Mouse (Mus musculus): ENCODE measurements around the gene Vamp2. TPM values are rescaled to one million over a fixed set of nuclear protein-coding genes. Genes with fewer than 3 reads are reported as not detected.
A peak's percentile ranks its signal among the peaks of the same experiment; 100 is the strongest.

The Vamp2 gene
- total and polyA plus RNA-seq, 3 experiments = 5.8 to 104 (median 31.8) TPM

DNA sequence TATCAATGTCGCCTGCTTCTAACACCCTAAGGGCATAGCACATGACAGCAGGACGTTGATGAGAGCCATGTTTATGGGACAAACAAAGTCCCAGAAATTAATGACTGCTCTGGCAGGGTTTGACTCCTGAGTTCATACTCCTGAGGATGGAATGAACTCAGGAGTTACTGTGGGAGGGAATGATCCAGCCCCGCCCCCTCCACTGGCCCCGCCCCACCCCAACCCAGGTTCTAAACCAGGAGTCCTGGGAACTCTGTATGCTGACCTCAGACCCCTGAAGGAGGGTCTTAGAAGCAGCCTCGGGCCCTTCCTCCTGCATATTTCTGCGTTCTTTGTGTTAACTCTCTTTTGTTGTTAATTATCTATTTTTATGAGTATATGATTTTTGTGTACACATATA is 2.7 kb upstream of the Vamp2 start:
- DNase-seq (ENCODE audit: low spot score) = no peak
- ATAC-seq (ENCODE audit: extremely low read depth, insufficient number of reproducible peaks, low FRiP score, poor library complexity, severe bottlenecking) = no peak
- no peaks in the 10 kb centered on the region for H3K9me3 ChIP-seq (replicated peaks)
- H3K27me3 ChIP-seq (ENCODE audit: insufficient read depth, low read length) = peaks cover 13% of the 10 kb centered on the region
- peaks cover 15% of the 10 kb centered on the region for H3K36me3 ChIP-seq (replicated peaks)
- H3K4me1 ChIP-seq (ENCODE audit: insufficient read depth, low read depth, low read length) = peaks cover 41% of the 10 kb centered on the region
- TF ChIP-seq TAL1 (conservative IDR thresholded peaks at IDR 0.05; ENCODE audit: low read depth, low read length) (no peak), CTCF (IDR thresholded peaks at IDR 0.05; ENCODE audit: low read depth, low read length) (no peak), GATA1 (IDR thresholded peaks at IDR 0.05; ENCODE audit: borderline replicate concordance, low read length) (no peak), POLR2AphosphoS5 (IDR thresholded peaks at IDR 0.05; ENCODE audit: insufficient replicate concordance, low read depth, low read length) (no peak), GATA2 (IDR thresholded peaks at IDR 0.05; ENCODE audit: borderline replicate concordance, low read depth, low read length) (no peak)
- H3K4me3 ChIP-seq (ENCODE audit: low read depth, low read length) = no peak overlapping the region

DNA sequence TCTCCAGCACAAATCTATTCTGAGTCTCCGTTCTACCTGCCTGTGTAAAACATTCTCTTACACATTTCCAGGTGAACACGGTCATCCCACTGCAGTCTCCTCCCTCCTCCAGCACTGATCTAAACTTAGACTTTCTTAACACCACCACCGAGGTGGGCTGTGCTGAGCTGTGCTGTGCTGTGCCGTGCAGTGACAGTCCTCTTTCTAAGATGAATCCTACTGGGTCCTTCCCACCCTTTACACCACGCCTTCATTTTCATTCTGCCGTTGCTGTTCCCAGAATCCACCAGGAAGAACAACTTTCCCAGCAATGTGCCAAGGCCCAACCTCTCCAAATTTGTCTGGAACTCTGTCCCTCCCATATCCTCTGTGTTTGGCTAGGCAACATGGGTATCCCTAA is 1.9 kb upstream of the Vamp2 start:
- Histone ChIP-seq H3K4me1 (ENCODE audit: insufficient read depth, low read depth, low read length) (peaks cover 46% of the 10 kb centered on the region), H3K4me3 (ENCODE audit: low read depth, low read length) (no peak overlapping the region), H3K27me3 (ENCODE audit: insufficient read depth, low read length) (peaks cover 11% of the 10 kb centered on the region), H3K9me3 (replicated peaks) (no peaks in the 10 kb centered on the region), H3K36me3 (replicated peaks) (peaks cover 23% of the 10 kb centered on the region)
- ATAC-seq (ENCODE audit: extremely low read depth, insufficient number of reproducible peaks, low FRiP score, poor library complexity, severe bottlenecking) (no peak), DNase-seq (ENCODE audit: low spot score) (no peak)
- no peak for TF ChIP-seq GATA2 (IDR thresholded peaks at IDR 0.05; ENCODE audit: borderline replicate concordance, low read depth, low read length)
- TF ChIP-seq GATA1 (IDR thresholded peaks at IDR 0.05; ENCODE audit: borderline replicate concordance, low read length) = no peak
- TF ChIP-seq TAL1 (conservative IDR thresholded peaks at IDR 0.05; ENCODE audit: low read depth, low read length) = no peak
- no peak for TF ChIP-seq CTCF (IDR thresholded peaks at IDR 0.05; ENCODE audit: low read depth, low read length)
- TF ChIP-seq POLR2AphosphoS5 (IDR thresholded peaks at IDR 0.05; ENCODE audit: insufficient replicate concordance, low read depth, low read length) = no peak

DNA sequence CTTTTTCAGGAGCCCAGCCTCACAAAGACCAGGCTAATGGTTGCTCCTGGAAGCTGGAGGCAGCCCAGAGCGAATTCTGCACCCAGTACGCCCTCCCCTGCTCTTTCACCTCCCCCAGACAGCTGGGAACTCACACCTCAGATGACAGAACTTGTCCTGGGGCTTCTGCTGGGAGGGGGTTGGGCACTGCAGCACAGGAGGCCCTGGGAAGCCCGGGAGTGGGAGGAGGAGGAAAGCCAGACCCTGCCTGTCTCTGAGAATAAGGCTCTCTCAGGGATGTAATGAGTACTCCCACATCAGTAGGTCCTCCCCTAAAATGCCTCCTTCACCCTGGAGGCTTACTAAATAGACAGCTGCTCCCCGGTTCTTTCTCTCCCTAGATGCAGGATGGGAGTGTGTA is 1.2 kb upstream of the Vamp2 start:
- Histone ChIP-seq H3K9me3 (replicated peaks) (no peaks in the 10 kb centered on the region), H3K4me3 (ENCODE audit: low read depth, low read length) (no peak overlapping the region), H3K27me3 (ENCODE audit: insufficient read depth, low read length) (peaks cover 6% of the 10 kb centered on the region; the same call in 1 of the 2 replicates), H3K36me3 (replicated peaks) (peaks cover 30% of the 10 kb centered on the region), H3K4me1 (ENCODE audit: insufficient read depth, low read depth, low read length) (peaks cover 52% of the 10 kb centered on the region)
- TF ChIP-seq GATA1 (IDR thresholded peaks at IDR 0.05; ENCODE audit: borderline replicate concordance, low read length) (no peak), POLR2AphosphoS5 (IDR thresholded peaks at IDR 0.05; ENCODE audit: insufficient replicate concordance, low read depth, low read length) (no peak), TAL1 (conservative IDR thresholded peaks at IDR 0.05; ENCODE audit: low read depth, low read length) (no peak), CTCF (IDR thresholded peaks at IDR 0.05; ENCODE audit: low read depth, low read length) (no peak), GATA2 (IDR thresholded peaks at IDR 0.05; ENCODE audit: borderline replicate concordance, low read depth, low read length) (no peak)
- DNase-seq (ENCODE audit: low spot score) (no peak), ATAC-seq (ENCODE audit: extremely low read depth, insufficient number of reproducible peaks, low FRiP score, poor library complexity, severe bottlenecking) (no peak)

DNA sequence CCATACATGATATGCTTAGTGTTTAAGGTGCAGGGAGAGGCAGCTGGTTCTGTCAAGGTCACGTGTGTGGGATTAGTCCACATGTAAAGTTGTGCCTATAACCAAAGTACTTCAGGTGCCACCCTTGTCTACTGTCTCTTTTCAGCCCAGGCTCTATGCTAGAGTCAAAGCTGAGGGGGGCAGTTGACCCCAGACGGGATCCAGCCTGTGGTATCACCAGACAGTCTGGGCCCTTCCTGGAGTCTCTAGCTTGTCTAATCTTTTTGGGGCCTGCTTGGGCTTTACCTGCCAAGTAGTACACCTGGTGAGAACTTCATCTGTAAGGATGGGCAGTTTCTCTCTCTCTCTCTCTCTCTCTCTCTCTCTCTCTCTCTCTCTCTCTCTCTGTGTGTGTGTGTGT is 693 bp upstream of the Vamp2 start:
- Histone ChIP-seq H3K4me3 (ENCODE audit: low read depth, low read length) (peak overlapping the region; percentile 95; the same call in 1 of the 2 replicates), H3K4me1 (ENCODE audit: insufficient read depth, low read depth, low read length) (peaks cover 55% of the 10 kb centered on the region), H3K36me3 (replicated peaks) (peaks cover 35% of the 10 kb centered on the region), H3K27me3 (ENCODE audit: insufficient read depth, low read length) (peaks cover 6% of the 10 kb centered on the region; the same call in 1 of the 2 replicates), H3K9me3 (replicated peaks) (no peaks in the 10 kb centered on the region)
- TF ChIP-seq GATA2 (IDR thresholded peaks at IDR 0.05; ENCODE audit: borderline replicate concordance, low read depth, low read length) = no peak
- no peak for TF ChIP-seq CTCF (IDR thresholded peaks at IDR 0.05; ENCODE audit: low read depth, low read length)
- no peak for TF ChIP-seq POLR2AphosphoS5 (IDR thresholded peaks at IDR 0.05; ENCODE audit: insufficient replicate concordance, low read depth, low read length)
- no peak for TF ChIP-seq GATA1 (IDR thresholded peaks at IDR 0.05; ENCODE audit: borderline replicate concordance, low read length)
- TF ChIP-seq TAL1 (conservative IDR thresholded peaks at IDR 0.05; ENCODE audit: low read depth, low read length) = no peak
- ATAC-seq (ENCODE audit: extremely low read depth, insufficient number of reproducible peaks, low FRiP score, poor library complexity, severe bottlenecking) = no peak
- DNase-seq (ENCODE audit: low spot score) = no peak

DNA sequence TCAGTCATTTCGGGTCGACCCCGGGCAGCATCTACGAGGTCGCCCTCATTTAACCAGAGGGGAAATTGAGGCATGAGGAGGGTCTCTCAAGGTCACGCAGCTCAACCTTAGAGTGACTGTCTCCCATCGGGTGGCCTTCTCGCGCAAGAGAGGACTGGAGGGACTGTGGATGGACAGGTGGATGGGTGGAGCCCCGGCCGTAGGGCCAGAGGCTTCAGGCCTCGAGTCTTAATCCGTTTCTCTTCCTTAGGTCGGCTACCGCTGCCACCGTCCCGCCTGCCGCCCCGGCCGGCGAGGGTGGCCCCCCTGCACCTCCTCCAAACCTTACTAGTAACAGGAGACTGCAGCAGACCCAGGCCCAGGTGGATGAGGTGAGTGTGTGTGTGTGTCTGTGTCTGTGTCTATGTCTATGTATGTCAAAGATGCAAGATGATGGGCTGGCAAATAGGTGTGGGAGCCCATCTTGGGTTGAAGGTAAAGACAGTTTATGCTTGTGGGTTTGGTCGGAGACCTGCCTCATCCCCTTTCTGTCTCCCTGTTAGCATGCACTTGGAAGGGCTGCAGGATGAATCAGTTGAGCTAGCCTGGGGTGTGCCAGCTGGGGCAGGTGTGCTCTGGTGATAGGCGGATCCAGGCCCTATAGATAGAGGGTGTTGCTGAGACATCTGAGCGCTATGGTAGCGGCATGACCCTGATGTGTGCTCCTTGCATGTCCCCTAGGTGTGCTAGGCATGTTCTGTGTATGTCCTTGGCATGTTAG is 746 bp downstream of the Vamp2 start:
- no peak for DNase-seq (ENCODE audit: low spot score)
- H3K27me3 ChIP-seq (ENCODE audit: insufficient read depth, low read length) = 0 out of 2 replicates have a peak, but pooled peaks cover 4% of the 10 kb centered on the region
- H3K36me3 ChIP-seq (replicated peaks) = peaks cover 39% of the 10 kb centered on the region
- ATAC-seq (ENCODE audit: extremely low read depth, insufficient number of reproducible peaks, low FRiP score, poor library complexity, severe bottlenecking) = no peak
- no peak for TF ChIP-seq CTCF (IDR thresholded peaks at IDR 0.05; ENCODE audit: low read depth, low read length)
- TF ChIP-seq TAL1 (conservative IDR thresholded peaks at IDR 0.05; ENCODE audit: low read depth, low read length) = no peak
- no peak for TF ChIP-seq GATA1 (IDR thresholded peaks at IDR 0.05; ENCODE audit: borderline replicate concordance, low read length)
- no peak for TF ChIP-seq GATA2 (IDR thresholded peaks at IDR 0.05; ENCODE audit: borderline replicate concordance, low read depth, low read length)
- TF ChIP-seq POLR2AphosphoS5 (IDR thresholded peaks at IDR 0.05; ENCODE audit: insufficient replicate concordance, low read depth, low read length) = no peak
- peaks cover 62% of the 10 kb centered on the region for H3K4me1 ChIP-seq (ENCODE audit: insufficient read depth, low read depth, low read length)
- no peaks in the 10 kb centered on the region for H3K9me3 ChIP-seq (replicated peaks)
- peak overlapping the region; percentile 95 for H3K4me3 ChIP-seq (ENCODE audit: low read depth, low read length)

DNA sequence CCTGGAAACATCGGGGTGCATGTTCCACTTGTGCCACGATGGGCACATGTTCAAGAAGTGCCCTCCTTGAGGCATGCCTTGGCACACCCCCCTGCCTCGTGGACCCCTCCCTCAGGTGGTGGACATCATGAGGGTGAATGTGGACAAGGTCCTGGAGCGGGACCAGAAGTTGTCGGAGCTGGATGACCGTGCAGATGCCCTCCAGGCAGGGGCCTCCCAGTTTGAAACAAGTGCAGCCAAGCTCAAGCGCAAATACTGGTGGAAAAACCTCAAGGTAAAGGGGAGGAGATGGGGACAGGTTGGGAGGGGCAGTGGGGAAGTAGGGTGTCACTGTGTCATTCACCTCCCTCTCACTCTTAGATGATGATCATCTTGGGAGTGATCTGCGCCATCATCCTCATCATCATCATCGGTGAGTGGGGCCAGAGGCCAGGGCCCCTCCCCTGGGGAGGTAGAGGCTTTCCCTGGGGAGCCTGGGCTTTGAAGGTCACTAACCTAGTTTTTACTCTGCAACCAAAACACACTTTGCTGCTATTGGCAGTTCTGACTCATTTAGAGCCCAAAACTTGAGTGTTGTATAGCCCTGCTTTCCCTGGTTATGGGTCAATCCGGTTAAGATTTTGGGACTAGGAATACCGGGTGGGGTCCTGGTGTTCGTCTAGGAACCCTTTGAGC is 1.5 kb downstream of the Vamp2 start:
- DNase-seq (ENCODE audit: low spot score) (no peak), ATAC-seq (ENCODE audit: extremely low read depth, insufficient number of reproducible peaks, low FRiP score, poor library complexity, severe bottlenecking) (no peak)
- peak overlapping the region; percentile 95 for H3K4me3 ChIP-seq (ENCODE audit: low read depth, low read length)
- TF ChIP-seq GATA1 (IDR thresholded peaks at IDR 0.05; ENCODE audit: borderline replicate concordance, low read length) (no peak), GATA2 (IDR thresholded peaks at IDR 0.05; ENCODE audit: borderline replicate concordance, low read depth, low read length) (no peak), POLR2AphosphoS5 (IDR thresholded peaks at IDR 0.05; ENCODE audit: insufficient replicate concordance, low read depth, low read length) (no peak), CTCF (IDR thresholded peaks at IDR 0.05; ENCODE audit: low read depth, low read length) (no peak), TAL1 (conservative IDR thresholded peaks at IDR 0.05; ENCODE audit: low read depth, low read length) (no peak)
- H3K27me3 ChIP-seq (ENCODE audit: insufficient read depth, low read length) = 0 out of 2 replicates have a peak, but pooled peaks cover under 1% of the 10 kb centered on the region
- H3K9me3 ChIP-seq (replicated peaks) = no peaks in the 10 kb centered on the region
- H3K36me3 ChIP-seq (replicated peaks) = peaks cover 39% of the 10 kb centered on the region
- peaks cover 68% of the 10 kb centered on the region for H3K4me1 ChIP-seq (ENCODE audit: insufficient read depth, low read depth, low read length)

Measured in G1E (cell line).